Mouse (Mus musculus) lung, embryonic 16.5 days (tissue): Measurements from ENCODE around the gene Grik4. TPM values are rescaled to one million over a fixed set of nuclear protein-coding genes. Genes with fewer than 3 reads are reported as not detected.
A peak's percentile ranks its signal among the peaks of the same experiment; 100 is the strongest.

Experiments used
- ATAC-seq: fragments of 200-750 bp; cut with Nextera tagmentation; 2 replicates; pipeline ENCODE4 v1.8.0; 2017; ENCODE audit warnings: low read depth, mild to moderate bottlenecking, moderate library complexity
- H3K27ac ChIP-seq: fragments of 300-500 bp; sonication (generic); 2 replicates; pipeline ENCODE4 v1.5.1; 2014; ENCODE audit warnings: mild to moderate bottlenecking, control low read depth, low read length
- H3K27me3 ChIP-seq: fragments of 300-500 bp; sonication (generic); 2 replicates; pipeline ENCODE4 v1.6.1; 2014; ENCODE audit warnings: low read depth, low read length, mixed read lengths; ENCODE audit not compliant: control insufficient read depth, insufficient read depth
- H3K36me3 ChIP-seq: fragments of 300-500 bp; sonication (generic); 2 replicates; pipeline ENCODE4 v1.6.1; 2014; ENCODE audit warnings: low read length; ENCODE audit not compliant: control insufficient read depth, insufficient read depth
- H3K4me1 ChIP-seq: fragments of 300-500 bp; sonication (generic); replicated peaks from 2 replicates; pipeline ENCODE4 v1.6.1; 2014; ENCODE audit warnings: low read length, mixed read lengths; ENCODE audit not compliant: control insufficient read depth, insufficient read depth
- H3K4me2 ChIP-seq: fragments of 300-500 bp; sonication (generic); 2 replicates; pipeline ENCODE4 v1.6.1; 2014; ENCODE audit warnings: low read depth, low read length, control low read depth
- H3K4me3 ChIP-seq: fragments of 300-500 bp; sonication (generic); 2 replicates; pipeline ENCODE4 v1.5.1; 2014; ENCODE audit warnings: mild to moderate bottlenecking, low read length, control low read depth
- H3K9ac ChIP-seq: fragments of 300-500 bp; sonication (generic); 2 replicates; pipeline ENCODE4 v1.6.1; 2014; ENCODE audit warnings: low read length, control low read depth
- H3K9me3 ChIP-seq: fragments of 300-500 bp; sonication (generic); 2 replicates; pipeline ENCODE4 v1.6.1; 2016; ENCODE audit warnings: low read length; ENCODE audit not compliant: control insufficient read depth
- WGBS: fragments of 180-500 bp; shearing (Covaris S2); extraction: QIAGEN DNeasy Blood & Tissue Kit; methylation state at CpG from one replicate; pipeline ENCODE4 v1.1.7; 2014; 5-methylcytosine and 5-hydroxymethylcytosine counted together
- polyA plus RNA-seq: library from polyadenylated mRNA; unstranded; fragments of >200 nt; fragmentation: Nextera tagmentation; extraction: Ambion mirVana; gene quantifications from 2 replicates; pipeline ENCODE4 v1.2.1, GENCODE M21; 2015

Gene Grik4
- polyA plus RNA-seq, 1 experiment from 2014 or later: 2.3 TPM

GRCm38 (mm10) chr9:42948381-42948780, 4.1 kb upstream of the Grik4 start:
- peaks cover 3% of the 10 kb centered on the region; the same call in 1 of the 2 replicates for H3K27me3 ChIP-seq
- H3K4me2 ChIP-seq: no peak overlapping the region
- peaks cover 4% of the 10 kb centered on the region; the same call in 1 of the 2 replicates for H3K4me1 ChIP-seq
- 58% methylated on average over 1 of the region's 1 CpGs for WGBS
- no peak overlapping the region for H3K27ac ChIP-seq
- no peaks in the 10 kb centered on the region for H3K36me3 ChIP-seq
- H3K4me3 ChIP-seq: no peak overlapping the region
- no peak overlapping the region for H3K9ac ChIP-seq
- ATAC-seq: no peak
- H3K9me3 ChIP-seq: no peaks in the 10 kb centered on the region

- Histone ChIP-seq H3K9ac (no peak overlapping the region), H3K9me3 (no peaks in the 10 kb centered on the region), H3K27ac (no peak overlapping the region), H3K36me3 (no peaks in the 10 kb centered on the region), H3K4me2 (no peak overlapping the region), H3K27me3 (peaks cover 4% of the 10 kb centered on the region; the same call in 1 of the 2 replicates), H3K4me1 (peaks cover 19% of the 10 kb centered on the region), H3K4me3 (no peak overlapping the region)
- ATAC-seq: no peak
- WGBS: 63% methylated on average over 7 of the region's 7 CpGs
Measured at GRCm38 (mm10) chr9:42945174-42945573, 881 bp upstream of the Grik4 start.

- H3K27ac ChIP-seq: no peak overlapping the region
Measured at GRCm38 (mm10) chr9:42944536-42945006, 278 bp upstream of the Grik4 start.

GRCm38 (mm10) chr9:42943057-42943529, 1.2 kb downstream of the Grik4 start:
- Histone ChIP-seq H3K9ac (peak overlapping the region; percentile 81), H3K4me3 (peak overlapping the region; percentile 77), H3K27me3 (peaks cover 4% of the 10 kb centered on the region; the same call in 1 of the 2 replicates), H3K4me2 (peak overlapping the region; percentile 100), H3K4me1 (peaks cover 19% of the 10 kb centered on the region), H3K27ac (peak overlapping the region; percentile 52), H3K9me3 (no peaks in the 10 kb centered on the region), H3K36me3 (no peaks in the 10 kb centered on the region)
- WGBS: 2% methylated on average over 9 of the region's 9 CpGs
- ATAC-seq: peak; percentile 23

More at GRCm38 (mm10) chr9:42944536-42945006, 278 bp upstream of the Grik4 start:
- Histone ChIP-seq H3K4me1 (peaks cover 19% of the 10 kb centered on the region), H3K9ac (peak overlapping the region; percentile 81), H3K9me3 (no peaks in the 10 kb centered on the region), H3K4me2 (peak overlapping the region; percentile 100), H3K27me3 (peaks cover 4% of the 10 kb centered on the region; the same call in 1 of the 2 replicates), H3K4me3 (peak overlapping the region; percentile 77), H3K36me3 (no peaks in the 10 kb centered on the region)
- WGBS: under 1% methylated on average over 47 of the region's 52 CpGs
- ATAC-seq: peak; percentile 92

- 35% methylated on average over 4 of the region's 4 CpGs for WGBS
- Histone ChIP-seq H3K9ac (no peak overlapping the region), H3K27ac (0 out of 2 replicates have a peak overlapping the region, but pooled peaks have one; percentile 15), H3K4me2 (no peak overlapping the region), H3K4me1 (peaks cover 19% of the 10 kb centered on the region), H3K27me3 (peaks cover 4% of the 10 kb centered on the region; the same call in 1 of the 2 replicates), H3K36me3 (no peaks in the 10 kb centered on the region), H3K4me3 (no peak overlapping the region), H3K9me3 (no peaks in the 10 kb centered on the region)
- ATAC-seq: no peak
Measured at GRCm38 (mm10) chr9:42942148-42942547, 2.1 kb downstream of the Grik4 start.

- Histone ChIP-seq H3K27ac (no peak overlapping the region), H3K36me3 (no peaks in the 10 kb centered on the region), H3K4me3 (no peak overlapping the region), H3K4me2 (no peak overlapping the region), H3K27me3 (no peaks in the 10 kb centered on the region), H3K9ac (no peak overlapping the region), H3K9me3 (no peaks in the 10 kb centered on the region), H3K4me1 (peaks cover 4% of the 10 kb centered on the region)
- no peak for ATAC-seq
- WGBS: 20% methylated on average over 7 of the region's 7 CpGs
Measured at GRCm38 (mm10) chr9:42932146-42932545, 12.1 kb downstream of the Grik4 start.

- H3K27me3 ChIP-seq: no peaks in the 10 kb centered on the region
- H3K4me1 ChIP-seq: peaks cover 10% of the 10 kb centered on the region
- no peak overlapping the region for H3K9ac ChIP-seq
- WGBS: 41% methylated on average over 10 of the region's 10 CpGs
- peak; percentile 72 for ATAC-seq
- H3K9me3 ChIP-seq: no peaks in the 10 kb centered on the region
- H3K4me3 ChIP-seq: no peak overlapping the region
- no peak overlapping the region for H3K4me2 ChIP-seq
- no peaks in the 10 kb centered on the region for H3K36me3 ChIP-seq
- H3K27ac ChIP-seq: no peak overlapping the region
Measured at GRCm38 (mm10) chr9:42927498-42927897, 16.8 kb downstream of the Grik4 start.

- H3K27ac ChIP-seq: no peak overlapping the region
- ATAC-seq: no peak
- no peak overlapping the region for H3K9ac ChIP-seq
- WGBS: 48% methylated on average over 6 of the region's 6 CpGs
- no peak overlapping the region for H3K4me2 ChIP-seq
- peaks cover 14% of the 10 kb centered on the region for H3K4me1 ChIP-seq
- no peaks in the 10 kb centered on the region for H3K9me3 ChIP-seq
- H3K4me3 ChIP-seq: no peak overlapping the region
- H3K36me3 ChIP-seq: no peaks in the 10 kb centered on the region
- no peaks in the 10 kb centered on the region for H3K27me3 ChIP-seq
Measured at GRCm38 (mm10) chr9:42926564-42926963, 17.7 kb downstream of the Grik4 start.

GRCm38 (mm10) chr9:42921830-42922229, 22.5 kb downstream of the Grik4 start:
- no peaks in the 10 kb centered on the region for H3K9me3 ChIP-seq
- peak; percentile 84 for ATAC-seq
- H3K4me1 ChIP-seq: peaks cover 14% of the 10 kb centered on the region
- H3K27me3 ChIP-seq: no peaks in the 10 kb centered on the region
- H3K4me3 ChIP-seq: no peak overlapping the region
- H3K4me2 ChIP-seq: no peak overlapping the region
- peak overlapping the region; percentile 72 for H3K27ac ChIP-seq
- no peaks in the 10 kb centered on the region for H3K36me3 ChIP-seq
- H3K9ac ChIP-seq: no peak overlapping the region
- WGBS: 35% methylated on average over 4 of the region's 4 CpGs
